Mouse (Mus musculus): ENCODE measurements around the gene Maml1. TPM values are rescaled to one million over a fixed set of nuclear protein-coding genes. Genes with fewer than 3 reads are reported as not detected.
A peak's percentile ranks its signal among the peaks of the same experiment; 100 is the strongest.
"Not testable (repeated sequence)": the region's sequence is repeated elsewhere in the genome, so short reads cannot be mapped to it uniquely, and the experiment has no call there.

Gene Maml1
- total RNA-seq (2021): 1 to 10 TPM; 4.9 to 7.4 TPM
- long read RNA-seq, experiment 1: 0 reads
- long read RNA-seq, experiment 2: 0 reads

DNA sequence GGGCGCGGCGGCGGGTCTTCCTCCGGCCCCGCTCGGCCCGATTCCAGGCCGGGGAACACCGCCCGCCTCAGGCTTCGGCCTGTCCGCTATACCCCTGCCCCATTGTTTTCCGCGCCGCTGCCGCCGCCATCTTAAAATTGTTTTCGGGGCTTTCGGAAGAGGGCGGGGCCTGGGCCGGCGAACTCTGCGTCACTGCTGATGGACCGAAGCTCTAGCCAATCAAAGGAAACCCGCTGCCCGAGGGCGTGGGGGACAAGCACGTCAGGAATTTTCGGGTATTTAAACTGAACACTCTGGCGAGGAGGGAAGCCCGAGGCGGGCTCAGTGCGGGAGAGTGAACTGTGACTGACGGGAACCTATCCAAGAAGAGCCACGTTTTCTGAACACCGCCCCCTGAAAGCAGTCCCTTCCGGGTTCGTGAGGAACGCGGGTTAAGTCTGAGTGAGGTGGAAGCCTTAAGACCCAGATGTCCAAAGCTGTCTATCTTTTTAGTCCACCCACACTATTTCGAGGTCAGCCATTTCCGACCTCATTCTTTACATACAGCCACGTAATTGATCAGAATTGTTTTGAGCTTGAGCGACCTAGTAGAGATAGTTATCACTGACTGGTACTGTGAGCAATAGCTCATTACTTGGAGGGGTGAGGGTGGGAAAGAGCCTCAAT is at the start of gene Maml1:
Gene Maml1 (minus strand): TSS at position 122 of the 666 bp plus-strand sequence.
- DNase-seq (ENCODE audit: low spot score): peak; percentile 98

DNA sequence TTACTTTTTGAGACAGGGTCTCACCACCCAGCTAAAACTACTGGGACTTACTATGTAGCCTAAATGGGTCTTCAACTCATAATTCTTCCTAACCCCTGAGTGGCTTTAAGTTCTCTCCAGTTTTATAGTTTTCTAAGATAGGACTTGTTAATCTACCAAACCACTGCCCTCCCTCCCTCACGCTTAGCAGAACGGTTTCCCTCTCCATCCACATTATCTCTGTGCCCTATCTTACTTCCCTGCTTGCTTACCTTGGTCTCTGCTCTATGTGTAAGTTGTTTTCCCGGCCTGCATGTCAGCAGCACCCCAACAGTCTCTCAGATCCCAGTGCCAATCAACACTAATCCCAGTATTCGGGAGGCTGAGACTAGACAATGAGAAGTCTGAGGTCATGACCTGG is 44.8 kb upstream of the Maml1 start:
- DNase-seq (ENCODE audit: low spot score): no peak

DNA sequence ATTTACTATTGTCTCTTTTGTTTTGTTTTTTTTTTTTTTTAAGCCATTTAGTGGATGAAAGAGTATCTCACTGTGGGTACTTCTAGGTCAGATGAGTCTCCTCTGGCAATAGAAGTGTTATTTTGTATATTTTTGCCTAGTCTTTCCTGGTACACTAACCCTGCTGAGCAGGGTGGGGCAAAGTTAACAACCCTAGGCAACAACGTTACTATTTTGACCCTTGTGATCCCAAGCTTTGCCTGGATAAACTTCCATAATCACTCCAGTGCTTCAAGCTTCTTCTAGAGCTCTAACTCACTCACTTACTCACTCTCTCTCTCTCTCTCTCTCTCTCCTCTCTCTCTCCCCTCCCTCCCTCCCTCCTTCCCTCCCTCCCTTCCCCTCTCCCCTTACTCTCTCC is 44.0 kb upstream of the Maml1 start:
- DNase-seq (ENCODE audit: low spot score): no peak

DNA sequence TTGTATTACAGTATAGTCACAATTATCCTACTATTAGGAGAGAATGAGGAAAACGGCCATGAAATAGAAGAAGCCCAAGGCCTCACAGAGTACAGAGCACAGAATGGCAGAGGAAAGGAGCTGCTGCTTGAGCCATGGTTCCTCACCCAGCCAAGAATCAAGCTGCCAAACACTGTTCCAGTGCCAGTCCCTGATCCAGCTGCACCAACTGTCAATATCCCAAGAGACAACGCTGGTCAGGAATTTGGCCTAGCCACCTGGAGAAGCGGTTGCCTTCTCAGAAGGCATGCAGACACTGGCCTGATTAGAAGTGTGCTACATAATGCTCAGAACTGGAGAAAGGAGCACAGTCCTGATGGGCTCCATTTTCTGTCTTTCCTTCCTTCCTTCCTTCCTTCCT is 41.1 kb upstream of the Maml1 start:
- peak; percentile 60 for DNase-seq (ENCODE audit: low spot score)

DNA sequence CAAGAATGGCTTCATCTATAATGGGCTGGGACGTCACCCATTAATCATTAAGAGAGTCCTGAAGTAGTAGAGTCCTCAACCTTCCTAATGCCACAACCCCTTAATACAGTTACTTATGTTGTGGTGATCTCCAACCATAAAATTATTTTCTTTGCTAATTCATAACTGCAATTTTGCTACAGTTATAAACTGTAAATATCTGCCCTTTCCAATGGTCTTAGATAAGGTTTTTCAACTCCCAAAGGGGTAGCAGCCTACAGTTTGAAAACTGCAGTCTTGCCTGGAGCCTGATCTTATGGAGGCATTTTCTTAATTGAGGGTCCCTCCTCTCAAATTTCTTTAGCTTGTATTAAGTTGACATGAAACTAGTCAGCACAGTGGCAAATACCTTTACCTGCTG is 37.3 kb upstream of the Maml1 start:
- DNase-seq (ENCODE audit: low spot score): no peak

DNA sequence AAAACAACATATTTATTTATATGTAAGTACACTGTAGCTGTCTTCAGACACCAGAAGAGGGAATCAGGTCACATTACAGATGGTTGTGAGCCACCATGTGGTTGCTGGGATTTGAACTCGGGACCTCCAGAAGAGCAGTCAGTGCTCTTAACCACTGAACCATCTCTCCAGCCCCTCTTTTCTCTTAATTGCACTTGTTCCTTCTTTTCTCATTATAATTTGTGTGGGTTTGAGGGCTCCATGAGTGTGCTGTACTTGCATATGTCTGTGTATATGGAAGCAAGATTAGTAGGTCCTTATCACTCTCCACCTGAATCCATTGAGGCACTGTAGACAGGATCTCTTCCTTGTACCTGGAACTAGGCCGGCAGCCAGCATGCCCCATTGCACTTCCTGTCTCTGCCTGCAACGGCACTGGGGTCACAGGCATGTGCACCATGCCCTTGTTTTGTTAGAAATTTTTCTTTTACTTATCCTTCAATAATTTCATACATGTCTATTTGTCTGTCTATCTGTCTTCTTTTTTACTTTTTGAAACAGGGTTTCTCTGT is 36.0 kb upstream of the Maml1 start:
- DNase-seq (ENCODE audit: low spot score): no peak

DNA sequence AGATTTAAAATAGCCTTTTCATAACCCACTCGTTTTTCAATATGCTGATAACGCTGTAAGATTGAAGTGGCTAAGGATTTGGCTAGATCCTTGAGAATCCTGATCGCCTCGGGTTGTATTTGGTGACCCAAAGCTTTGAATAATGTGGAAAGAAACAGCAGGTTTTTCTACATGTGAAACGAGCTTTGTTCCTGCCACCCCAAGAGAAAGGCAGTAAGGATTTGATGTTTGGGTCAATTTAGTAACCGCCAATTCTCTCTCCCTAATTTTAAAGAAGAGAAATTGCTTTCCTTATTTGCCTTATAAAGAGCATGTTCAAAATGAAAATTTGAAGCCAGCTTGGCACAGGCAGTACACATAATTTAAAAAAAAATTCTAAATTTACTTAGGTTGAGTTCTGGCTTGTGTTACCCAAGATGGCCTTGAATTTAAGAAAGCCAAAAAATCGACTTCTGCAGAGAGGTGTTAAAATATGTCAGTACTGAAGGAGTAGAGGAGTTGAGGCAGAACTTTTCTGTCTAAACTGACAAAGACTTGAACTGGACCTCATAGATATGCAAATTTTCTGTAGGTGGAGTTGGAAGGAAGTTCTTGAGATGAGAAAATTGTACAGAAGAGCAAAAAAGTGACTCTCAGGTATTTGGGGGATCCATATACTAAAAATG is 34.3 kb upstream of the Maml1 start:
- DNase-seq (ENCODE audit: low spot score): no peak

DNA sequence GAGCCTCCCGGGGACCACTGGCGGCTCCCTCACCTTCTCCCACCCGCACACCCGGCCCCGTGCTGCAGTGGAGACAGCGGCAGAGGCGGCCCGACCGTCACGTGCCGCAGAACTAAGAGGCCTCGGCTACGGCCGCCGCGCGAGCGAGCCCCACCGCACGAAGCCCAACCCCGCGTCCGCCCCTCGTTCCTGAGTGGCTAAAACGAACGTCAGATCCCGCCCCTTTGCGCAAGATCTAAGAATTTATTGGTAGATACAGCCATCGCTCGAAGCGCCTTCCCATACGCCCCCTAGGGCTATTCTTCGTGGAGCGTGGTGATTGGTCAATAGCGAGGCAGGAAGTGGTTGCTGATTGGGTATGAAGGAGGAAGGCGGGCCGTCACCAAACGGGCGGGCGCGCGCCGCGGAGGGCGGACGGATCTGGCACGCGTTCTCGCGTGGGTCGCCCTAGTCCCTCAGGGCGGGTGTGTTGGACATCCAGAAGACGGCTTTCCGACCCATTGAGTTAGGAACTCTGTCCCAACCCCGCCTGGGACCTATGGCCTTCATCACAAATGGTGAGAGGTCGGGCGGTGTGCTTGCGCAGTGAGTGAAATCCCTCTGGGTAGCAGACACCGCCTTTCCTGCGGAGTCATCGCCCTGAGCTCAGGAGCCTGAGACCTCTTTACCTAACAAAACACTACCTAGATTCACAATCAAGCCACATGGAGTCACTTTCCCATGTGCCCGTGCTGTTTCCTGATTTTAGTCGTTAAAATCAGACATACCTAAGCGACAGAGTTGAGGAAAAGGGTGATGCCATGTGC is 33.6 kb upstream of the Maml1 start, which contains the start of gene Canx:
Gene Canx (minus strand): TSS at position 178 of the 806 bp plus-strand sequence.
- peak; percentile 100 for DNase-seq (ENCODE audit: low spot score)

DNA sequence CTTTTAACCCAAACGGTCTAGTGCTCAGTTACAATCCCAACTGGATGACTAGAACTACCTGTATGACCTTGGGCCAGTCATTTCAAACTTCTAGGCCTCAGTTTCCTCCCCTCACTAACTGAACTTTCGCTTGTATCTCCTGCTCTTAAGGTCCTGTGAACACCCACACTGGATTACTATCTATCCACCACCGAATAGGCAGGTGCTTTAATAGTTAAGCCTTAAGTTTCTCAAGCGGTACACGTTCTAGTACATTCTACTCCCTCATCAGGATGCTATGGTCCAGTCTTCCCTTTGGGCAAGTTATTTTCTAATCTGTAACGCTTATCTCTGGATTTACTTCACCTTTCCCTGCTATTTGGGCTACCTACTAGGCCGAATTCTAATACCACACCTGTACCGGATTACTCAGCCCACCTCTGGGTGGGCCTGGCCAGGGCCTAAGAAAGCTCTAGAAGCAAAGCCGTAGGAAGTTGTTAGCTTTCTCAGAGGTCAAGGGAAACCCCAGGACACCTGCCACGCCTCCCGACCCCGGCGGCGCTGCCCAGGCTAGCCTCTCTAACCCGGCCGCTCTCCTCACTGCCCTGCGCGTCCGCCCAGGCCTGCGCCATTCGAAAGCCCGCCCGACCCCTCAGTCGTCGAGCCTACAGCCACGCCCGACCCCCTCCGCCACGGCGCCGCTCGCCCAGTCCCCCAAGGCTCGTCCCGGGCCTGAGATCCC is 32.8 kb upstream of the Maml1 start:
- DNase-seq (ENCODE audit: low spot score): no peak

DNA sequence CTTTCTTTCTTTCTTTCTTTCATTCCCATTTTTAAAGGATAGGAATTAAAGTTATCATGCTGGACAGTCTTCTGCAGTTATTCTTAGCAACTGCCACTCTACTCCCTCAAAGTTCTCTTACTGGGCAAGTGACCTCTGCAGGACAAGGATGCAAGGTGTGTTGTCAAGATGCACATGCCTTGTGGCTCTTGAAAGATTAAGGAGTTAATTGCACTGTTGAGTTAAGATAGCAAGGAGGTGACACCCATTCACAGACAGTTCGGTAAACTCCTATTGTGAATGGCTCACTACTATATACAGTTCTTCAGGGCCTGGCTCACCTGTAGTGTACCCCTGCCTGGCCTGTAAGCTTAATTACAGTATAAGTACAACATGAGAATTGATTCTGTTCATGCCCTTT is 31.7 kb upstream of the Maml1 start:
- no peak for DNase-seq (ENCODE audit: low spot score)

DNA sequence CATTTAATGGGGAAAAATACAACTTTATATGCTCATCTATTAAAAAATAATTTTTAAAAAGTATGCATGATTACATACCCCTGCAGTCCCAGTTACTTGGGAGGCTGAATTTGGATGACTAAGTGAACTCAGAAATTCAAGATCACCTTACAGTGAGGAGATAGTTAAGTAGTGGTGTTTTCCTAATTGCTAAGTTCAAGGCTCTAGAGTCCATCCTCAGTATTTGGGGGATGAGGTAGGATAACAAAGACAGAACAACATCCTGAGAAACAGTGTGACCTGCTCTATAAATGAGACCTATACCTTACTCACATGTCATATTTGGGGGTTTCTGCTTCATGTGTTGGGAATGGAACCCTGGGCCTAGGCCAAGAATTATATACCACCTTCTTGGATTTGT is 30.2 kb upstream of the Maml1 start:
- DNase-seq (ENCODE audit: low spot score): no peak

DNA sequence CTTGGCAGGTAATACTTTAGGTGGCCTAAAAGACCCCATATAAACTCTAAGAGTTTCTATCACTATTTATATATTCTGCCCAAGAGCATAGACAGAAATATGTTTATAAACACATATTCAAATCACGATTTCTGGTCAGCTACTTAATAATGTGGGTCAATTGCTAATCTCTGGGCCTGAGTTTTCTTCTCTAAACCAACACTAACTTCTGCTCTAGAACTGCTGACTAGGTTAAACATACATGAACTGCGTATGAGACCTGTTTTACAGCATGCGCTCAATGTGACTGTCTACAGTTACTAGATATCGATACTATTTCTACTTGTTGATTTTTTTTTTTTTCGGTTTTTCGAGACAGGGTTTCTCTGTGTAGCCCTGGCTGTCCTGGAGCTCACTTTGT is 29.1 kb upstream of the Maml1 start:
- no peak for DNase-seq (ENCODE audit: low spot score)

DNA sequence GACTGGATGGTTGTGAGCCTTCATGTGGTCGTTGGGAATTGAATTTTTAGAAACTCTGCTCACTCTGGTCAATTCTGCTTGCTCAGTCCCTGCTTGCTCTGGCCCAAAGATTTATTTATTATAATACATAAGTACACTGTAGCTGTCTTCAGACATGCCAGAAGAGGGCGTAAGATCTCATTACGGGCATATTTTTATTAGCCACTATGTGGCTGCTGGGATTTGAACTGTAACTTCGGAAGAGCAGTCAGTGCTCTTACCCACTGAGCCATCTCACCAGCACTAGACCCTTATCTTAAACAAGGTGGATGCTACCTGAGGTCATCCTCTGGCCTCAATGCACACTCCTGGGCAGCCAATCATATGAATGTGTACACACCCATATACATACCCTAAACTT is 27.2 kb upstream of the Maml1 start:
- not testable (repeated sequence) for DNase-seq (ENCODE audit: low spot score)

DNA sequence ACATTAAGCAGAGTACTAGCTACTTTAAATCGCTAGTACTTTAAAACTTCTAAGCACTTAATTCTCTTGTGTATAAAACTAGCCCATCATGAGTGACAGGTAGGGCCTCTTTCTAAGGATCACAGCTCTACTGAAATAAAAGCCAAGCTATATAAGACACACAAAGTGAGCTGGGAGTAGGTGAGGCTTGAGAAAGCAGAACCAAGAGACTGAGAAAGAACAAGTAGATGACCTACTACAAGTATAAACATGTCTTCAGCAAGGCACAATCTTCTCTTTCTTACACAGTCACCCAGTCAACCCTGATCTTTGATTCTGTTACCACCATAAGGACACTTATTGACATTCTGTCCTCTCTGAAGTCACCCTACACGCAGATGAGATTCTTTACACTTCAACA is 20.7 kb upstream of the Maml1 start:
- no peak for DNase-seq (ENCODE audit: low spot score)

DNA sequence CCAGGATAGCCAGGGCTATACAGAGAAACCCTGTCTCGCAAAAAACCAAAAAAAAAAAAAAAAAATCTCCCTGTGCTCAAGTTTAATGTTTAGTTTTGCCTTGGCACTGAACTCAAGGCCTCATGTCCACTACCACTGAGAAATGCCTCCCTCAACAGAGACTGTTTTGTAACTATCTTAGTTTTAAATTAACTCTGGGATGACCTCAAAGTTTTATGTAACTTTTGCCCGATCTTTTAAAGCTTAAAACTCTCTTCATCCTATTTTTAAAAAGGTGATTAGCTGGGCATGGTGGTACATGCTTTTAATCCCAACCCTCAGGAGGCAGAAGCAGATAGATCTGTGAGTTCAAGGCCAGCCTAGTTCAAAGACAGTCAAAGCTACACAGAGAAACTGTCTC is 11.3 kb upstream of the Maml1 start:
- DNase-seq (ENCODE audit: low spot score): no peak

DNA sequence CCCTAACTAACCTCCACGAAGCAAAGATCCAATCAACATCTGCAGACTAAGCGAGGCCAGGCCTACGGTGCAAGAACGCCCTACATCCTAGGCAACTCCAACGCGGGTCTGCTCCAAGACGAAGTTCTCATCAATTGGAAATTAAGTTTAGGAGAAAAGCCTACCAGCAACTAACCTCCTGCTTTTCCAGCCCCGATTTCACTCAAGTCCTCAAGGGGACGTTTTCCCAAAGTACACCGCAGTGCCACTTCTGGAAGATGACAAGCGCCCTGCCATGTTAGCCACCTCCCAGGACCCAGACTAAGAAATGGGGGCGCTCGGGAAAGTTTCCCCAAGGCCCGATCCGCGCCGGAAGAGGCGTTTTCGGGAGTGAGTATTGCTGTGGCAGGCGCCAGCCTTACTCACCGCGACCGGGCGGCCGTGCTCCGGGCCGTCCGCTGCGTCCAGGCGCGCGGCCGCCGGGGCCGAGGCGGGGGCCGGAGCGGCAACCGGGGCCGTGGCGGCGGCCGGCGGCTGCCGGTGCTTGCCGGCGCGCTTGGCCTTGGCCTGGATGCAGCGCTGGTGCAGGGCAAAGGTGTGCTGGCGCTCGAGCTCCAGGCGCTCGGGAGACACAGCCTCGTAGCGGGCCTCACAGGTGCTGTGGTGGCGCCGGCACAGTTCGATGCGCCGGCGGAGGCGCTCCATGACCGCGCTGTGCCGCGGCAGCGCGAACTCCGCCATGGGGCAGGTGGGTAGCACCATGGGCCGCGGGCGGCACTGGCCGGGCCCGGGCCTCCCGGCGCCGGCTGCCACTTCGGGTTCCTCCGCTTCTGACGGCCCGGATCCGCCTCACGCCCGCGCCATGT is 568 bp downstream of the Maml1 start:
- peak; percentile 34 for DNase-seq (ENCODE audit: low spot score)

DNA sequence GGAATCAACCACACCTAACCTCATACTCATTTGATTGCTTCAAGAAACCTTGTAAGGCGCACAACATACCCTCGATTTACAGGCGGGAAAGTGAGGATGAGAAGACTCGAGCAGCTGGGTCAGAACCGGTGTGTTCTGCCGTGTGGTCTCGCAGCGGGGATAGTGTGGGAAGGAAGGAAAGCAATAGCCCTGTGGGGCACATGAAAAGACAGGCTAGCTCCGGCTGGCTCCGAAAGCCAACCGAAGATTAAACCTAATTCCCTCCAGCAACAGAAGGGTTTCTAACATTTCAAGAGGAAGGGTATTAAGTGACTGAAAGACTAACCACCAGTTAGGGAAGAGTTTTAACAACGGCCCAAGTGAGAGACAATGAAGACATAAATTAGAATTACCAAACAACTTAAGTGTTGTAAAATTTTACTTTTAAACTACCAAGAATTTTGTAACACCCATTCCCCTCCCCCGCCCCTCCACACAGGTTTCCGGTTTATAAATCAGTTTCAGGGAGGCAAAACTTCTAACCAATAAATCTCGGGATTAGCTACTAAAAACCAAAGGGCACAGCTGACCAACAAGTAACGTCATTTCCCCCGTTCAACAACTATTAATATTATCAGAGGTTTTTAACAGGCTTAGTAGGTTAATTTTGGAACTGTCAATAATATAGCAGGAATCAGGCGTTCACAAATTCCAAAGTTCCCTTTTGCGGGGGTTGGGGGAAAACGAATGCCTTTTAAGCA is 1.5 kb downstream of the Maml1 start:
- no peak for DNase-seq (ENCODE audit: low spot score)

DNA sequence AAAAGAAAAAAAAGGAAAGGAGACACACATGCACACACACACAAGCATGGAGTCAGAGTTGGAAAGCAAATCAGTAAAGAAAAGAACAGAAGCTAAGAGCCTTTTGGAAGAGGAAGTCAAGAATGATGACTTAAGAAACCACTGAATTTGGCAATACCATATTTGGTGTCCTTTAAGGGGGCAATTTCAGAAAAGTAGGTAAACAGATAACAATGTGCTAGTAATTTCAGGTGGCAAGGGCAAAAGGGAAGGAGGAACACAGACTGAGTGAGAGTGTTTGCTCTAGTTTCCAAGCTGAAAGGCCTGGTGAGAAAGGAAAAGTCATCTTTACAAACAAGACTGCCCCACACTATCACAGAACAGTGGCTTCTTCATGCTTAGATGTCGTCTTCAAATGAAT is 5.7 kb downstream of the Maml1 start:
- DNase-seq (ENCODE audit: low spot score): no peak

DNA sequence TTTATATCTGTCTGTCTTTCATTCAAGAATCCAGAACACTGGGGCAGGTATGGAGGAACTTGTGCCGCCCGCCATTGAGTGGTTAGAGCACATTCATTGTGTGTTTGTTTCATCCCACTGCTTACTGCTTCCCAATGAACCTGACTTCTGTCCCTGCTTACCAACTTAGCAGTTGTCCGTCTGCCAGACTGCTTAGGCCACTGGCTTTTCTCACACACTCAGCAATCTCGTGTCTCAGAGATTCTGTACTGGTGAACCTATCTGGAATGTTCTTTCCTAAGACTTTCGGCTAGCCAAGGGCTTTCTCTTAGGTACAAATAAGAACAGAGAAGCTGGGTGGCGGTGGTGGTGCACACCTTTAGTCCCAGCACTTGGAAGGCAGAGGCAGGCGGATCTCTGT is 6.4 kb downstream of the Maml1 start:
- peak; percentile 25 for DNase-seq (ENCODE audit: low spot score)

DNA sequence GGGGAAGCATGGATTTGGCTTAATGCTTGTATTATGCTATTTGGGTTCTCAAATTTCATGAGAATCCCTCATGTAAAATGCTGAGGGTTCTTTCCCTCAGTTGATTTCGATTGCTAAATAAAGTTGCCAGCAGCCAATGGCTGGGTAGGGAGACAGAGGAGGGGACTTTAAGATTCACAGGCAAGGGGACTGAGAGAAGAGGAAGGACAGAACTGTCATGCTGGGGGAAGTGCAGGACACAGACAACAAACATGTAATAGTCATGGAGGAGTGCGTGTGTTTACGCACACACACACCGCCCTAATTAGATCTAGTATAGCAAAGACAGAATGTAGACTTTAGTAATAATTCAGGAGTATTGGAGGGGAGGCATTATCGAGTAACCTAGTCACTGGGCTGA is 6.8 kb downstream of the Maml1 start:
- no peak for DNase-seq (ENCODE audit: low spot score)

Data from gastrocnemius, adult 18-20 months (tissue).